Mouse (Mus musculus): ENCODE results near the gene Phc1.

GRCm38 (mm10) chr6:122334786-122335340 lies 5.5 kb downstream of the Phc1 start:
- TF ChIP-seq CTCF (IDR thresholded peaks at IDR 0.05; ENCODE audit: low read depth, low read length) (no peak), POLR2A (IDR thresholded peaks at IDR 0.05; ENCODE audit: borderline replicate concordance, low read depth, low read length) (no peak)
